Mouse (Mus musculus) gastrocnemius, adult 2 months (tissue): ENCODE measurements around the gene Clec12b. TPM values are rescaled to one million over a fixed set of nuclear protein-coding genes. Genes with fewer than 3 reads are reported as not detected.

Experiments
- DNase-seq: peaks from one replicate; pipeline ENCODE4 v3.0.0; 2022
- H3K27ac ChIP-seq: fragments of 200-600 bp; 2 replicates; pipeline ENCODE4 v1.8.1; 2022; ENCODE audit warnings: mild to moderate bottlenecking
- H3K4me3 ChIP-seq: fragments of 200-600 bp; 2 replicates; pipeline ENCODE4 v1.8.1; 2022; ENCODE audit warnings: mild to moderate bottlenecking, moderate library complexity
- CTCF ChIP-seq: fragments of 200-600 bp; IDR thresholded peaks from 2 replicates; pipeline ENCODE4 v1.8.1; 2022; ENCODE audit warnings: antibody characterized with exemption, mild to moderate bottlenecking, moderate library complexity
- intact Hi-C: fragments of 180-260 bp; cut with DNase I; formaldehyde crosslinking; loops from one replicate; pipeline ENCODE4 v1.15.1; 2025
- long read RNA-seq, 2 experiments: library from polyadenylated mRNA; stranded (forward); transcript quantifications; one replicate each; pipeline ENCODE4 v2.0.0; 2021
- total RNA-seq, 2 experiments: library from RNA; stranded (reverse); gene quantifications; 2 replicates each; pipeline ENCODE4 v1.2.3; 2021

Clec12b gene
- total RNA-seq = not detected
- long read RNA-seq, experiment 1 = 0 reads
- long read RNA-seq, experiment 2 = 0 reads

- TF ChIP-seq CTCF = no peak
- no peak within 1 kb of the TSS for H3K27ac ChIP-seq
- DNase-seq = no peak
- H3K4me3 ChIP-seq = no peak within 1 kb of the TSS
- intact Hi-C loops = no loop called here
Measured at GRCm38 (mm10) chr6:129385774-129386173, at the start of gene Clec12b. Gene Clec12b, minus strand, starts transcription at chr6:129385874.

GRCm38 (mm10) chr6:129434239-129434638 lies 48.6 kb upstream of the Clec12b start:
- intact Hi-C loops = no loop called here

GRCm38 (mm10) chr6:129427281-129427680 lies 41.6 kb upstream of the Clec12b start:
- TF ChIP-seq CTCF = no peak
- intact Hi-C loops = no loop called here
- Histone ChIP-seq H3K27ac (no peak overlapping the region), H3K4me3 (no peak overlapping the region)
- DNase-seq = no peak

More at GRCm38 (mm10) chr6:129434239-129434638, 48.6 kb upstream of the Clec12b start:
- Histone ChIP-seq H3K4me3 (no peak overlapping the region), H3K27ac (no peak overlapping the region)
- DNase-seq = no peak
- no peak for TF ChIP-seq CTCF

- no peak overlapping the region for H3K4me3 ChIP-seq
- intact Hi-C loops = no loop called here
- DNase-seq = no peak
- no peak for TF ChIP-seq CTCF
- peak overlapping the region; percentile 60 for H3K27ac ChIP-seq
Measured at GRCm38 (mm10) chr6:129425812-129426211, 40.1 kb upstream of the Clec12b start.

GRCm38 (mm10) chr6:129425217-129425616 lies 39.5 kb upstream of the Clec12b start:
- intact Hi-C loops = no loop called here
- TF ChIP-seq CTCF = no peak
- H3K27ac ChIP-seq = peak overlapping the region; percentile 60
- H3K4me3 ChIP-seq = no peak overlapping the region
- DNase-seq = no peak

- peak; percentile 96; the same call in 1 of the 2 replicates for TF ChIP-seq CTCF
- intact Hi-C loops = no loop called here
- peak; percentile 79 for DNase-seq
- Histone ChIP-seq H3K27ac (peak overlapping the region; percentile 38; the same call in 1 of the 2 replicates), H3K4me3 (peak overlapping the region; percentile 34)
Measured at GRCm38 (mm10) chr6:129423734-129424072, 38.0 kb upstream of the Clec12b start.

- H3K4me3 ChIP-seq = peak overlapping the region; percentile 34
- intact Hi-C loops = no loop called here
- no peak for TF ChIP-seq CTCF
- peak overlapping the region; percentile 38; the same call in 1 of the 2 replicates for H3K27ac ChIP-seq
- DNase-seq = peak; percentile 40
Measured at GRCm38 (mm10) chr6:129423040-129423733, 37.5 kb upstream of the Clec12b start.

- H3K27ac ChIP-seq = no peak overlapping the region
- intact Hi-C loops = no loop called here
- H3K4me3 ChIP-seq = no peak overlapping the region
- no peak for TF ChIP-seq CTCF
- DNase-seq = no peak
Measured at GRCm38 (mm10) chr6:129422311-129422710, 36.6 kb upstream of the Clec12b start.

- intact Hi-C loops = no loop called here
- no peak for DNase-seq
- Histone ChIP-seq H3K4me3 (no peak overlapping the region), H3K27ac (no peak overlapping the region)
- no peak for TF ChIP-seq CTCF
Measured at GRCm38 (mm10) chr6:129414177-129414576, 28.5 kb upstream of the Clec12b start.

- no peak within 1 kb of the TSS for H3K4me3 ChIP-seq
- no peak for DNase-seq
- no peak for TF ChIP-seq CTCF
- H3K27ac ChIP-seq = peak within 1 kb of the TSS; percentile 58; the same call in 1 of the 2 replicates
- intact Hi-C loops = no loop called here
Measured at GRCm38 (mm10) chr6:129408562-129408961, 22.9 kb upstream of the Clec12b start, which contains the start of gene Clec9a. Gene Clec9a, plus strand, starts transcription at chr6:129408862.

- intact Hi-C loops = no loop called here
- no peak for TF ChIP-seq CTCF
- DNase-seq = no peak
- peak overlapping the region; percentile 58 for H3K27ac ChIP-seq
- H3K4me3 ChIP-seq = no peak overlapping the region
Measured at GRCm38 (mm10) chr6:129407324-129407723, 21.6 kb upstream of the Clec12b start.

- intact Hi-C loops = no loop called here
- DNase-seq = no peak
- H3K27ac ChIP-seq = no peak overlapping the region
- TF ChIP-seq CTCF = no peak
- H3K4me3 ChIP-seq = no peak overlapping the region
Measured at GRCm38 (mm10) chr6:129405999-129406398, 20.3 kb upstream of the Clec12b start.

- no peak for TF ChIP-seq CTCF
- intact Hi-C loops = no loop called here
Measured at GRCm38 (mm10) chr6:129403391-129403790, 17.7 kb upstream of the Clec12b start.

GRCm38 (mm10) chr6:129402404-129402803 lies 16.7 kb upstream of the Clec12b start:
- H3K27ac ChIP-seq = no peak overlapping the region
- DNase-seq = no peak
- TF ChIP-seq CTCF = no peak
- no peak overlapping the region for H3K4me3 ChIP-seq
- intact Hi-C loops = no loop called here

More at GRCm38 (mm10) chr6:129403391-129403790, 17.7 kb upstream of the Clec12b start:
- no peak for DNase-seq
- H3K4me3 ChIP-seq = no peak overlapping the region
- H3K27ac ChIP-seq = no peak overlapping the region
